In the genomic region with DNA sequence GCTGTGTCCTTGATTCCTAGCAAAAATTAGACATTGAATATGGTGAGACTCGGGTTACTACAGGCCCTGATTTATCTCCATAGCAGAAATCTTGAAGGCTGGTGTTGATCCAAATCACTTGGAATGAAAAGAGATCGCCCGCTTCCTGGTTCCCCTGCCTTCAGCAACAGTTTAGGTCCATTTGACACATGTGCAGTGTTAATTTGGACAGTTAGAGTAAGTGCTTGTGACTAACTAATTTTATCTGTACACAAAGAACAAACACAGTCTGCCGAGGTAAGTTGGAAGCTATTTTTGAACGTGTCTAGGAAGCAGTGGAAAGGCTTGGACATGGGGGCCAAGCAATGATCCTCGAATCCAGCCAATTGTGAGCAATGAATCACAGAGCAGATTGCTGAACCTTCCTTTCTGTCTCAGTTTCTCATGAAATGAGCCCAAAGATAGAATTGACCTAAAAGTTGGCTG, we compare ENCODE assay signal across 16 mouse cellular contexts.
A peak's percentile ranks its signal among the peaks of the same experiment; 100 is the strongest.
DNase-seq lines count a peak whose midpoint lies in the region; ATAC-seq and TF ChIP-seq lines count a peak whose summit lies in the region.
"Had no signal": no experiment of that assay in that cellular context is flagged by ENCODE, and none has a peak within 500 bp of the region (broad histone marks: within the 10 kb centered on the region; RNA-seq: fewer than 3 reads in every experiment).

No protein-coding gene starts in this region.

- H3K4me2 ChIP-seq in heart, embryonic 12.5 days, result no peak overlapping the region
- no peak overlapping the region for H3K4me2 ChIP-seq in kidney, embryonic 14.5 days (replicated peaks; ENCODE audit: low read depth, low read length)
- H3K4me2 ChIP-seq in heart, embryonic 13.5 days, result no peak overlapping the region
- H3K4me2 ChIP-seq in heart, embryonic 15.5 days, result no peak overlapping the region
- H3K4me2 ChIP-seq in stomach, postnatal 0 days (replicated peaks; ENCODE audit: low read depth), result no peak overlapping the region
- H3K4me2 ChIP-seq: liver, embryonic 11.5 days; stomach, embryonic 15.5 days had no signal

- no peaks in the 10 kb centered on the region for H3K36me3 ChIP-seq in heart, embryonic 12.5 days
- no peaks in the 10 kb centered on the region for H3K36me3 ChIP-seq in kidney, embryonic 14.5 days (ENCODE audit: control insufficient read depth, insufficient read depth, low read length)
- H3K36me3 ChIP-seq in heart, embryonic 13.5 days, result no peaks in the 10 kb centered on the region
- H3K36me3 ChIP-seq in heart, embryonic 15.5 days, result no peaks in the 10 kb centered on the region
- no peaks in the 10 kb centered on the region for H3K36me3 ChIP-seq in stomach, postnatal 0 days (ENCODE audit: control insufficient read depth, insufficient read depth, low read length)
- H3K36me3 ChIP-seq: midbrain, embryonic 10.5 days; stomach, embryonic 15.5 days had no signal

- no peak overlapping the region for H3K4me3 ChIP-seq in heart, embryonic 12.5 days
- no peak overlapping the region for H3K4me3 ChIP-seq in kidney, embryonic 14.5 days (ENCODE audit: low read length)
- no peak overlapping the region for H3K4me3 ChIP-seq in heart, embryonic 13.5 days
- H3K4me3 ChIP-seq in heart, embryonic 15.5 days, result no peak overlapping the region
- no peak overlapping the region for H3K4me3 ChIP-seq in stomach, postnatal 0 days (ENCODE audit: low read depth, low read length)
- H3K4me3 ChIP-seq: midbrain, embryonic 10.5 days; stomach, embryonic 15.5 days had no signal

- no peak for TF ChIP-seq EP300 in stomach, postnatal 0 days (optimal IDR thresholded peaks at IDR 0.05)

- no peak for ATAC-seq in heart, embryonic 12.5 days (ENCODE audit: insufficient number of reproducible peaks, low FRiP score)
- no peak for ATAC-seq in kidney, embryonic 14.5 days (ENCODE audit: low FRiP score, low TSS enrichment)
- no peak for ATAC-seq in heart, embryonic 13.5 days (ENCODE audit: extremely low read depth, insufficient number of reproducible peaks, low FRiP score, low TSS enrichment)
- ATAC-seq in heart, embryonic 15.5 days (replicated peaks; ENCODE audit: insufficient number of reproducible peaks, insufficient read depth, low FRiP score, low read depth), result no peak
- ATAC-seq in stomach, postnatal 0 days (ENCODE audit: low FRiP score, low TSS enrichment), result no peak
- ATAC-seq: hindbrain, embryonic 16.5 days had no signal

- intact Hi-C loops in heart, postnatal 25 days (cut with DNase I), result loop anchor here (5.0 to 10.0 kb wide), 3 partner anchors 204 to 476 kb away; no protein-coding TSS in a partner anchor

- 48% methylated on average over 6 of the region's 6 CpGs for WGBS in heart, embryonic 12.5 days
- WGBS in kidney, embryonic 14.5 days, result 71% methylated on average over 6 of the region's 6 CpGs
- whole genome bisulfite sequencing in heart, embryonic 13.5 days, result 39% methylated on average over 6 of the region's 6 CpGs
- WGBS in heart, embryonic 15.5 days, result 46% methylated on average over 6 of the region's 6 CpGs
- WGBS in stomach, postnatal 0 days, result 56% methylated on average over 6 of the region's 6 CpGs

- H3K9ac ChIP-seq in heart, embryonic 12.5 days, result no peak overlapping the region
- H3K9ac ChIP-seq in kidney, embryonic 14.5 days (ENCODE audit: low read depth, low read length), result no peak overlapping the region
- H3K9ac ChIP-seq in heart, embryonic 13.5 days, result no peak overlapping the region
- H3K9ac ChIP-seq in heart, embryonic 15.5 days, result no peak overlapping the region
- no peak overlapping the region for H3K9ac ChIP-seq in stomach, postnatal 0 days (ENCODE audit: low read length)
- H3K9ac ChIP-seq: stomach, embryonic 15.5 days had no signal

- H3K4me1 ChIP-seq in heart, embryonic 12.5 days (replicated peaks), result peaks cover 33% of the 10 kb centered on the region
- 0 out of 2 replicates have a peak, but pooled peaks cover 5% of the 10 kb centered on the region for H3K4me1 ChIP-seq in kidney, embryonic 14.5 days (ENCODE audit: control insufficient read depth, insufficient read depth, low read length)
- H3K4me1 ChIP-seq in heart, embryonic 13.5 days, result peaks cover 49% of the 10 kb centered on the region
- peaks cover 41% of the 10 kb centered on the region for H3K4me1 ChIP-seq in heart, embryonic 15.5 days (replicated peaks)
- no peaks in the 10 kb centered on the region; the same call in 1 of the 2 replicates for H3K4me1 ChIP-seq in stomach, postnatal 0 days (replicated peaks; ENCODE audit: control insufficient read depth, insufficient read depth)

- no peaks in the 10 kb centered on the region for H3K27me3 ChIP-seq in heart, embryonic 12.5 days (replicated peaks)
- H3K27me3 ChIP-seq in kidney, embryonic 14.5 days (ENCODE audit: control insufficient read depth, insufficient read depth, low read length), result no peaks in the 10 kb centered on the region
- no peaks in the 10 kb centered on the region for H3K27me3 ChIP-seq in heart, embryonic 13.5 days (replicated peaks)
- H3K27me3 ChIP-seq in heart, embryonic 15.5 days, result no peaks in the 10 kb centered on the region
- H3K27me3 ChIP-seq in stomach, postnatal 0 days (ENCODE audit: control insufficient read depth, insufficient read depth, low read length), result no peaks in the 10 kb centered on the region
- H3K27me3 ChIP-seq: stomach, embryonic 15.5 days had no signal

- peak overlapping the region; percentile 34; the same call in 1 of the 2 replicates for H3K27ac ChIP-seq in heart, embryonic 12.5 days (ENCODE audit: poor library complexity, severe bottlenecking)
- H3K27ac ChIP-seq in kidney, embryonic 14.5 days (ENCODE audit: low read depth, low read length), result no peak overlapping the region
- H3K27ac ChIP-seq in heart, embryonic 13.5 days (replicated peaks), result peak overlapping the region; percentile 70
- H3K27ac ChIP-seq in heart, embryonic 15.5 days, result peak overlapping the region; percentile 66
- no peak overlapping the region for H3K27ac ChIP-seq in stomach, postnatal 0 days (replicated peaks)
- H3K27ac ChIP-seq: macrophage; midbrain, embryonic 10.5 days; stomach, embryonic 15.5 days had no signal

- no peak for DNase-seq in heart, postnatal 25 days (ENCODE audit: low spot score)
- DNase-seq in kidney, postnatal 10 days, result peak; percentile 3
- DNase-seq in stomach, postnatal 0 days (ENCODE audit: low spot score), result no peak
- DNase-seq: adrenal gland, adult 8-10 months; cerebellum, adult 8-10 months; gastrocnemius, postnatal 10 days; retina, postnatal 1 day had no signal

- no peaks in the 10 kb centered on the region for H3K9me3 ChIP-seq in heart, embryonic 12.5 days (replicated peaks)
- H3K9me3 ChIP-seq in kidney, embryonic 14.5 days (ENCODE audit: control insufficient read depth, low read length), result no peaks in the 10 kb centered on the region
- H3K9me3 ChIP-seq in heart, embryonic 13.5 days, result no peaks in the 10 kb centered on the region
- no peaks in the 10 kb centered on the region for H3K9me3 ChIP-seq in heart, embryonic 15.5 days (replicated peaks)
- no peaks in the 10 kb centered on the region for H3K9me3 ChIP-seq in stomach, postnatal 0 days (ENCODE audit: control insufficient read depth, low read length)
- H3K9me3 ChIP-seq: midbrain, embryonic 10.5 days; stomach, embryonic 15.5 days had no signal

- TF ChIP-seq CTCF in stomach, postnatal 0 days (IDR thresholded peaks at IDR 0.05; ENCODE audit: low read depth), result no peak

Comparison
In these comparisons a context has a peak if more than half of its experiments do, and no peak if none do; other contexts are left out.
1. H3K27ac ChIP-seq: peak in heart, embryonic 12.5 days (single experiment), heart, embryonic 13.5 days (single experiment) and heart, embryonic 15.5 days (single experiment); none in kidney, embryonic 14.5 days (single experiment) and stomach, postnatal 0 days (single experiment).